Mouse (Mus musculus) lung, postnatal 36 days (tissue): ENCODE measurements around the gene Pxylp1.

Experiments used
- DNase-seq: peaks from one replicate; pipeline ENCODE4 v3.0.0; 2022; ENCODE audit warnings: mixed read lengths

Gene Pxylp1

GRCm38 (mm10) chr9:96818822-96819481, 73.5 kb downstream of the Pxylp1 start:
- DNase-seq = no peak

GRCm38 (mm10) chr9:96818128-96818821, 74.2 kb downstream of the Pxylp1 start:
- peak; percentile 84 for DNase-seq

GRCm38 (mm10) chr9:96811996-96812395, 80.5 kb downstream of the Pxylp1 start:
- DNase-seq = no peak

GRCm38 (mm10) chr9:96800131-96800825, 92.2 kb downstream of the Pxylp1 start:
- DNase-seq = no peak

GRCm38 (mm10) chr9:96797311-96797710, 95.2 kb downstream of the Pxylp1 start:
- peak; percentile 16 for DNase-seq

- peak; percentile 15 for DNase-seq
Observed at GRCm38 (mm10) chr9:96795399-96795928, 97.0 kb downstream of the Pxylp1 start.

- no peak for DNase-seq
Observed at GRCm38 (mm10) chr9:96794601-96795000, 97.9 kb downstream of the Pxylp1 start.

GRCm38 (mm10) chr9:96792543-96792942, 99.9 kb downstream of the Pxylp1 start:
- DNase-seq = no peak

- DNase-seq = no peak
Observed at GRCm38 (mm10) chr9:96790389-96791007, 102.0 kb downstream of the Pxylp1 start.

GRCm38 (mm10) chr9:96789906-96790305, 102.6 kb downstream of the Pxylp1 start:
- no peak for DNase-seq

GRCm38 (mm10) chr9:96787797-96788196, 104.7 kb downstream of the Pxylp1 start:
- no peak for DNase-seq

GRCm38 (mm10) chr9:96785871-96786342, 106.6 kb downstream of the Pxylp1 start:
- no peak for DNase-seq

- no peak for DNase-seq
Observed at GRCm38 (mm10) chr9:96785187-96785586, 107.3 kb downstream of the Pxylp1 start.

GRCm38 (mm10) chr9:96783667-96784066, 108.8 kb downstream of the Pxylp1 start:
- DNase-seq = no peak

GRCm38 (mm10) chr9:96783258-96783657, 109.2 kb downstream of the Pxylp1 start:
- no peak for DNase-seq

- DNase-seq = no peak
Observed at GRCm38 (mm10) chr9:96782062-96782461, 110.4 kb downstream of the Pxylp1 start.
